ENCODE assay signal across 21 mouse cellular contexts in the genomic region with DNA sequence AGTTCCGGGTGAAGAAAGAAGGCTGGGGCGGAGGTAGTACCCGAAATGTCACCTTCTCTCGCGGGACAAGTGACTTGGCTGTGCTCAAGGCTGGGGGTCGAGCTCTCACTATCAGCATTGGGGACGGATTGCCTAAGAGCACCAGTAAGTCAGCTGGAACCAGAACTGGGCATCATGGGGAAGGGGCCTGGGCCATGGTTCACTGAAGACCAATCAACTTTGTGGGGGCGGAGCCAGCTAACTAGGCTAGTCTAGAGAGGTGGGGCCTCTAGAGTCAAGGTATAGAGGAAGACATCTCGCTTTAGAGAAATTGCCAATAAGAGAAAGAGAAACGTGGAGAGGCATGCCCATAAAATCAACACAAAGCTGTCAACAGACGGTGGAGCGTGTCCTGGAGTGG. TPM values are rescaled to one million over a fixed set of nuclear protein-coding genes. Genes with fewer than 3 reads are reported as not detected.
"Had no signal": no experiment of that assay in that cellular context is flagged by ENCODE, and none has a peak within 500 bp of the region (broad histone marks: within the 10 kb centered on the region; RNA-seq: fewer than 3 reads in every experiment).

No protein-coding gene starts in this region.

- H3K27ac ChIP-seq: kidney, postnatal 0 days; layer of hippocampus, adult 2 months; left cerebral cortex, adult 2 months; liver, embryonic 13.5 days; macrophage; midbrain, embryonic 12.5 days; midbrain, embryonic 15.5 days; neural tube, embryonic 12.5 days; neural tube, embryonic 15.5 days; stomach, embryonic 15.5 days had no signal

- H3K9me3 ChIP-seq: midbrain, embryonic 15.5 days; neural tube, embryonic 15.5 days; stomach, embryonic 15.5 days had no signal

- H3K4me2 ChIP-seq: liver, embryonic 13.5 days; midbrain, embryonic 12.5 days; midbrain, embryonic 15.5 days; neural tube, embryonic 12.5 days; neural tube, embryonic 15.5 days; stomach, embryonic 15.5 days had no signal

- H3K27me3 ChIP-seq: liver, embryonic 13.5 days; midbrain, embryonic 12.5 days; midbrain, embryonic 15.5 days; neural tube, embryonic 12.5 days; neural tube, embryonic 15.5 days; stomach, embryonic 15.5 days had no signal

- H3K36me3 ChIP-seq: midbrain, embryonic 12.5 days; midbrain, embryonic 15.5 days; neural tube, embryonic 12.5 days; neural tube, embryonic 15.5 days; stomach, embryonic 15.5 days had no signal

- DNase-seq: kidney, postnatal 25 days; layer of hippocampus, adult 9-11 months; liver, embryonic 13.5 days; lung, adult 2 months; right cerebral cortex, adult 18-20 months; right cerebral cortex, postnatal 14 days; right cerebral cortex, postnatal 4 days; spleen, adult 18-20 months; thymus, adult 2 months; thymus, postnatal 14 days; thymus, postnatal 4 days had no signal

- H3K9ac ChIP-seq: liver, embryonic 13.5 days; midbrain, embryonic 12.5 days; midbrain, embryonic 15.5 days; neural tube, embryonic 12.5 days; neural tube, embryonic 15.5 days; stomach, embryonic 15.5 days had no signal

- H3K4me1 ChIP-seq: midbrain, embryonic 12.5 days; midbrain, embryonic 15.5 days; neural tube, embryonic 12.5 days; neural tube, embryonic 15.5 days; stomach, embryonic 15.5 days had no signal

- H3K4me3 ChIP-seq: layer of hippocampus, adult 2 months; left cerebral cortex, adult 2 months; liver, embryonic 13.5 days; midbrain, embryonic 12.5 days; midbrain, embryonic 15.5 days; neural tube, embryonic 12.5 days; neural tube, embryonic 15.5 days; stomach, embryonic 15.5 days had no signal

- ATAC-seq: midbrain, embryonic 15.5 days had no signal

RNA-seq across cellular contexts. Expression of gene Pram1, which starts 35.9 kb away (rescaled TPM):
- total RNA-seq: liver, adult 2 months had no signal
- polyA plus RNA-seq: lung, adult 2 months had no signal
